Mouse (Mus musculus): ENCODE data around the gene Ric3. TPM values are rescaled to one million over a fixed set of nuclear protein-coding genes. Genes with fewer than 3 reads are reported as not detected.
"Not testable (repeated sequence)": the region's sequence is repeated elsewhere in the genome, so short reads cannot be mapped to it uniquely, and the experiment has no call there.

Gene Ric3
- total RNA-seq (2021), result 10 to 100 TPM; 47.3 to 52.1 TPM
- long read RNA-seq, full-length matches to known transcripts, result 46 of 58 reads
- long read RNA-seq, partial matches to known transcripts, result 8 of 58 reads
- long read RNA-seq, other reads (novel, unspliced or antisense), result 4 of 58 reads

GRCm38 (mm10) chr7:109083113-109083812 is at the start of gene Ric3:
Gene Ric3 (minus strand): TSS chr7:109083331.
- DNase-seq (ENCODE audit: low spot score in 2 of 2), result peak; percentile 78 to 87

DNA sequence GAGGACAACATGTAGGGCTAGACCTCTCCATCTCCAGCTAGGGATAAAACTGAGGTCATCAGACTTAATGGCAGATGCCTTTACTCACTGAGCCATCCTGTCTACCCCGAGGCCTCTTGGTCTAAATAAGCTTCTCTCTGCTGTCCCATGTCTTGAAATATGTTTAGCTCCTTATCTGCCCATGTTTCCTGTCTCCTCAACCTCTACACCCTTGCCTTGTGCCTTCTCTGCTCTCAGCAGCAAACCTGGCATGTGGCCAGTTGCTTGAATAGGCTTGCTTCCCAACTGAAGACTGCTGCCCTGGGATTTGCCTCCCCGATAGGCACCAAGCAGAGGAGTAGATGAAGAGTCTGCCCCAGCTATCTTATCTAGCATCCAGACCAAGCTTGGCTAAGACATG is 48.4 kb upstream of the Ric3 start:
- DNase-seq (ENCODE audit: low spot score in 2 of 2), result no peak

DNA sequence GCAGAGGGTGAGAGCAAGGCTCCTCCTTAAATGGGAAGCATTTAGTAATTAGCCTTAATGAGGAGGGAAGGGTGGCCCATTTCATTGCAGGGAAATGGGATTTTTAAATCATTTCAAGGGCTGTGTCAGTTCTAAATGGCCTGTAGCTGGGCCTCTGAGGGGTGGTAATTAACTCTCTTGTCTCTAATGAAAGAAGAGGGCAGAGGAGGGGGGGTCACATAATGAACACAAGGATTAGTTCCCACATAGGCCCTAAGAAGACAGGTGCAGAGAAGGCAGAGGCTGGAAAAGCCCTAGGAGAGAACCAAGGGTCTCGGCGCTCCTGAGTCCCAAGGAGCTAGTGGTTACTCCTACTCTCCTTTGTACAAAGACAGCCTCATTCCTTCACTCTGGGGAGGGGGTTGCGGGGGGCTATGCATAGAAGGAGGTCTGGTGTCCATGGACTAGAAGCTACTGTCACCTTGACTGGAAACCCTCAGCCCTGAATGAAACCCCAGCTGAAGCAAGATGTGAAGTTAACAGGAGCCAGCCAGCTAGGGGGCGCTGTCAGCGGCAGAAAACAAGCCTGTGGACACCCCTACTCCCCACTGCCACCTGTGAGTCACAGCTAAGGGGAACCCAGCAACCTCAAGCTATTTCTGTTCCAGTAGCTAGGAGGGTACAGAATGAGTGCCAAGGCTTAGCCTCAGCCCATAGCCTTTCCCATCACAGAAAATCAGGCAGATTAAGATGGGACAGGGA is 47.0 kb upstream of the Ric3 start:
- no peak for DNase-seq (ENCODE audit: low spot score in 2 of 2)

DNA sequence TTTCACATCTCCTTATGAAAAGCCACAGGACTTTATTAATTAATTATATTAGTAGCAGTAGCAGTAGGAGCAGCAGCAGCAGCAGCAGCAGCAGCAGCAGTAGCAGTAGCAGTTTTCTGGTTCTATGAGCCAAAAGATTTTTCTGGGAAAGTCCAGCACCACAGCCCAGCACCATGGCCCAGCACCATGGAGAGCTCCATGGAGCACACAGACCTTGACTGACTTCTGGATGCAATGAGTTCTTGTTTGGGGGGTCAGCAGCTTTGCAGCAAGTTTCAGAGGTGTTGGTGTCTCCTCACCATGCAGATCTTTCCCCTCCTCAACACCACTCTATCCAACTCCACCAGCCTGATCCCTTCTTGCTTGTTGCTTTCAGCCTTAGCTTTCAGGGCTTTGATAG is 46.3 kb upstream of the Ric3 start:
- DNase-seq (ENCODE audit: low spot score in 2 of 2), result no peak

DNA sequence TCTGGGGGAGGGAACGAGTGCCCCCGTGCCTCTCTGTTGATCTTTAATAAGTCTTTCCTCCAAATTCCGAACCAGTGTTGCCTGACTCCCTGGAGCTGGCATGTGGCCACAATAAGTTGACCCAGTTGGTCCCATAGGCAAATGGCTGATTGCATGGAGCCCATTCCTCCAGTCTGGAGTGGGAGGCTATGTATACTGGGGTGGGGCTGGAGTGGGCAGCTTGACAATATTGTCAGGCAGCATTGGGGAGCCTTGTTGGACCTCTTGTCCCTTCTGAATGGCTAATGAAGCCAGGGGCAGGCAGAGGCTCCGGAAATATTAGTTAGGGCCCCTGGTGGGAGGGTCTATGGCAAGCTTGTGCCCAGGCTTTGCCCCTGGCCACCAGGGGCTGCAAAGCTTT is 32.8 kb upstream of the Ric3 start:
- DNase-seq (ENCODE audit: low spot score in 2 of 2), result no peak

DNA sequence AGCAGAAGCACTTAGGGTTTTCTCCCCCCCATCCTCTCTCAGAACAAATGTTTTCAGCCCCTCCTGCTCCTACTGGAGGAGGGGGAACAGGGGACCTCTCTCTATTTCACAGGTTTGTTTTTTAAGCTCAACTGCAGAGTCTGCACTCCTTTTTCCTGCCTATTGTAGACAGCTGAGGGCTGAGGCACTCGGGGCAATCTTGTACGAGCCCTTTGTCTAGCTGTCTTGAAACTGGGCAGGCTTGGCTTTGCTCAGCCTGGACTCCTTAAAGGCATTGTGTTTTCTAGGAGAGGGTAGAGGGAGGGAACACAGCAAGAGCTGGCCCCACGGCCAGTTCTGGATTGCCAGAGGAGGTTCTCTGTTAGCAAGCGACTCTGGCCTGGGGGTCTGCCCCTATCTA is 32.4 kb upstream of the Ric3 start:
- DNase-seq (ENCODE audit: low spot score in 2 of 2), result not testable (repeated sequence)

DNA sequence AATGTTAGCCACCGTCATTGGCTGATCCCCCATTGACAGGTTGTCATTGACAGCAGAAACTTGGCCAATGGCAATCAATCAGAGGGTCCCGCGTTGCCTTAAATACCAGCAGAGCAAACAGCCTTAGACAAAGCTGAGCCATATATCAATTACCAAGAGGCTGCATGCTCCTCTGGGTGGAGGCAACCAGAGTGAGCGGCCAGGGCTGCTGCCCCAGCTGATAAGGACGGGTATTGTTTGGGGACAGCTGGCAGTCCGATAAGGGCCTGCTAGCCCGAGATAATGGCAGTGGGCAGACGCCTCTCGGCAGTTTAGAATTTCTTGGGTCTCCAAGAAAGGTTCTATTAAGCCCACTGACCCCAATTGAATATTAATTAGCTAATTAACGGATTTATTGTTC is 31.8 kb upstream of the Ric3 start:
- DNase-seq (ENCODE audit: low spot score in 2 of 2), result no peak

DNA sequence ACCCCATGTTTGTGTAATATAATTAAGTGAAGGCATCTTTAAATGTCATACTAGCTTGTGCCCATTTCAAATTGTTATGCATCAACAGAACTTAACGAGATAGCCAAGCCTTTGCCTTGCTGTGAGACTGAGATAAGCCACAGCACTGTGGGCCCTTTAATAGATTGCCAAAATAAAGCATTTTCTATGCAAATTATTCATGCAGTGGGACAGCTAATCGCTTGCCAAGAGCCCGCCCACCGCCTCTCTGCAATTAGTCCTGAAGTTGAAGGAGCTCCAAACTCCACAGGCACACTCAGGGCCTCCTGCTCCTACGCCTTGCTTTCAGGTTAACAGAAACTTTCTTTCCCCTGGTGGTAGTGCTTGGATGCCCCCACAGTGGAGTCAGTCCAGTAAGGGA is 27.9 kb upstream of the Ric3 start:
- DNase-seq (ENCODE audit: low spot score in 2 of 2), result peak in 1 of 2 experiments; percentile 44

DNA sequence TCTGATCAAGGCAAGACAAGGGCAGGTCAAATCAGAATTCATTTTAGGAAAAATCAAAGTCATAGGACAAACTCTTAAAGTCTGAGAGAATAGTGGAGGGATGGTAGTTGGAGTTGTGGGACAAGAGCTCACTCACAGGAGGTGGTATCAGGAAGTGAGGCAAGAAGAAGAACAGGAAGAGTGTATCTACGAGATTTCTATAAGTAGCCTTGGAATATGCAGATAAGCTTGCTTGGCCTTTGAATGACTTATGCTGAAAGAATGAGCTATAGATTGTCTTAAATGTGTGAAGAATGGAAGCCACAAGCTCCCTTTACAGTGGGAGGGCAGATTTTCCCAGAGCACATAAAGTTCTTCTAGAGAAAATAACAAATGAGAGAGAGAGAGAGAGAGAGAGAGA is 21.8 kb upstream of the Ric3 start:
- no peak for DNase-seq (ENCODE audit: low spot score in 2 of 2)

GRCm38 (mm10) chr7:109101167-109101566 is 18.0 kb upstream of the Ric3 start:
- no peak for DNase-seq (ENCODE audit: low spot score in 2 of 2)

DNA sequence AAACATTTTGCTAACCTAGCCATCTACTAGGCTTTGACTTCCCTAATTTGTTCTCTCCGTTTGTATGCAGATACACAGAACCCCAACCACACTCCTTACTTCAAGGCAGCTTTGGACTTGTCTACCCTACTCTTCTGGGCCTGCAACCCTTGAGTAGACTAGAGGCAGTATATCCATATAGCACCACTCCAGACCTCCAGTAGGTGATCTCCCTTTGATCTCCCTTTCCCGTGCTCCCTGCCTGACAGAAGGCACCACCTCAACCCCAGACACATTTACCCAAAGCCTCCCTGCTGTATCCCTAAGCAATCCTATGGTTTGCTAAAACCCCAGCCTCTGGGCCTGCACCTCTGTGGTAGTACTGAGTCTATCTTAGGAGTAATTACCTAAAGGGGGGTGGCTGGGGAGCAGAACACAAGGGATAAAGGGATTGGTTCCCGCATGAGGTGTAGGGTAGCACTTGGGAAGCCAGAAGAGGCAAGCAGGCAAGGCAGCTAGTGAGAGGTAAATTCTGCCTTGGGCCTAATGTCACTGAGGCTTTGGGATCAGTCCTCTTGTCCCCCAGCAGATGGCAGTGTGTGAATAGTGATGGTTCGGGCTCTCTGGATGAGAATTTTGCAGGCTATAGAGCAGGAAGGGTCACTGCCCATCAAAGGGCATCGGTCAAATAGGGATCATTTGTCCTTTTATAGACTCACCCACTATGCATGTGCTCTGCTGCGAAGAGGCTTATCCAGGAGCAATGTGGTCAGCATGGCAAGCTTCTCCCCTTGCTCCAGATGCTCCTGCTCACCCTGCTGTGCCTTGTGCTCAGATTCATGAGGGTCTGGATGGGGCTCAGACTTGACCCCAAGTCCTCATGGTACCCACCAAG is 15.3 kb upstream of the Ric3 start:
- DNase-seq (ENCODE audit: low spot score in 2 of 2), result peak; percentile 52 to 67

DNA sequence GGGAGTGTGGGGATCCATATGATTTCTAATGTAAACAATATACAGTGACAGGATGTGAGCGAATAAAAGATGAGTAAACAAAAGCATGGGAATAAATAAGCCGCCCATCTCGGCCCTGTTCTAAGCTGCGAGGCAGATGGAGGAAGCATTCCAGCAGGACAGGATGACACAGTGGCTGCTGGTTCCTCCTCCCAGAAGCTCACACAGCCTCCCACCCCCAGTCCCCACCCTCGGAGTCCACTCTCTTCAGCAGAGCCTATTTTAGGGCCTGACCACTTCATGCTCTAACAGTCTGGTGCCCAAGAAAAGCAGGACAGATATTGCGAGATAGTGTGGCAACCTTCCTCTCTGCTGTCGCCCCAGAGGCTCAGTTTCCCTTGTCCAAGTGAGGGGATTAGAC is 14.1 kb upstream of the Ric3 start:
- no peak for DNase-seq (ENCODE audit: low spot score in 2 of 2)

- no peak for DNase-seq (ENCODE audit: low spot score in 2 of 2)
Observed at GRCm38 (mm10) chr7:109096618-109097017, 13.5 kb upstream of the Ric3 start.

GRCm38 (mm10) chr7:109094294-109094693 is 11.2 kb upstream of the Ric3 start:
- DNase-seq (ENCODE audit: low spot score in 2 of 2), result no peak

- not testable (repeated sequence) for DNase-seq (ENCODE audit: low spot score in 2 of 2)
Observed at GRCm38 (mm10) chr7:109091316-109091715, 8.2 kb upstream of the Ric3 start.

GRCm38 (mm10) chr7:109086946-109087345 is 3.8 kb upstream of the Ric3 start:
- DNase-seq (ENCODE audit: low spot score in 2 of 2), result no peak

DNA sequence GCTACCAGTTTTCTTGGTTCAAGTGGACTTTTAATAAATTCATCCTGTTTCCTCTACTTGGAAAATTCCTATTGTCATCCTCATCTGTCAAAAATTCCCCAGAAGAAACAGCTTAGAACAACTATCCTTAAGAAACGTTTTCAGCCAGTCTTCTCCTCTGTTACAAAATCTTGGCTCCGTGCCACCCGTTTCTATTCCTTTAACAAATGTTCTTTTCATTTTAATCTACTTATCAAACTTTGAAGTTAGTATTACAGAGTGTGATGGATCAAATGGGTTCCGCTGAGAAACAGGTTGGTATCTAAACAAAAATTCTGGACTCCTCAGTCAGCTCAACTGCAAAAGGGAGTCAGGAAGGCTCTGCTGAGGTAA is 668 bp upstream of the Ric3 start:
- peak in 1 of 2 experiments; percentile 18 for DNase-seq (ENCODE audit: low spot score in 2 of 2)

DNA sequence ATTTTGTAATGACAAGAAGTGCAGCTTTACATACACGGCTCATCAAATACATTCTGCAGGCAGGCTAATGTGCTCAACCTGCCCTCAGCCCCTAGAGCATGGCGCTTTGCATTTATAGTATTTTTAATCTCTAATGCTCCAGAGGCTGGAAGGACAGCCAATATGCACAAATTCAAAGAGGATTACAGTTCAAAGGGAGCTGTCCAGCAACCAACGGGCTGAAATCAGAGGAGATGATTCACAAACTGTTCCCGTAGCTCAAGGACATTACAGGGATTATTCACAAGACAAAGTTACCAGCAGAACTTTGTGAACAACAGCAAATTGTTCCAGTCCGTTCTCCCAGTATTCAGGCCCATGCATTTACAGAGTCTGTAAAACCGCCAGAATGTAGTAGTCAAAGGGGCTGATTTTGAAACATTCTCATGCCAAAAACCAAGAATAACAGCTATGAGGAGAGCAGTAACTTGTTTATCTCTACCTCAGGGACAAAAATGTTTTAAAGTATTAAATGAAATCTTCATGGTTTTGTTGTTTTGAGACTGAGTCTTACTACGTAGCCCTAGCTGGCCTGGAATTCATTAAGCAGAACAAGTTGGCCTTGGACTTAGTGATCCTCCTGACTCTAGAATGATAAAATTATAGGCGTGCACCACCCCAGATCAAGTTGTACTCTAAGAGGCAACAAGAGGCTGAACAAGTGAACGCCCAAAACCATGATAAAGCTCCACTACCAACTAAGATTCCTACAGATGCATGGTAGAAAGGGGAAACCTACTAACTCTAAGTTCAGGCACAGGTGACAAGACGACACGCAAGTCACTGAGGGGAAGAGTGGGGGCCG is 640 bp downstream of the Ric3 start:
- DNase-seq (ENCODE audit: low spot score in 2 of 2), result peak in 1 of 2 experiments; percentile 22

GRCm38 (mm10) chr7:109072326-109072725 is 10.8 kb downstream of the Ric3 start:
- DNase-seq (ENCODE audit: low spot score in 2 of 2), result no peak

- no peak for DNase-seq (ENCODE audit: low spot score in 2 of 2)
Observed at GRCm38 (mm10) chr7:109069641-109070040, 13.5 kb downstream of the Ric3 start.

DNA sequence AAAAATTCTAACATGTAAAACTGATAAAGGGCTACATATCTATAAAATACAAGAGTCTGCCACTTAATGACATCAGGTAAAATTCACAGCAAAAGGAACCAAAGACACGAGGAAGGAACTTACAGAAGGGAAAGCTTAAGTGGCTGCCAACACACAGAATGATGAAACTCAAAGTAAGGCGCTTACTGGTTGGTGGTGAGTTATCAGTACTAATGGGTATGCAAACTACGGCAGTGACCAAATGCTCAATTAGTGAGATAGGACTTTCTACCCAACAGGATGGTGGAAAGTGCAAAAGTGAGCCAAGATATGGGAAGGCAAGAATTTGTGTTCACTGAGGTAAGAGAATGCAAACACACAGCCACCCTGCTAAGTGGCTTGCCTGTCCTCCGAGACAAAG is 23.6 kb downstream of the Ric3 start:
- DNase-seq (ENCODE audit: low spot score in 2 of 2), result no peak
